Comparison of ENCODE assay signal across 21 mouse cellular contexts in genomic region chr5:49988015-49988798, GRCm38 (mm10).
A peak's percentile ranks its signal among the peaks of the same experiment; 100 is the strongest.
DNase-seq lines count a peak whose midpoint lies in the region; ATAC-seq and TF ChIP-seq lines count a peak whose summit lies in the region.
"Had no signal": no experiment of that assay in that cellular context is flagged by ENCODE, and none has a peak within 500 bp of the region (broad histone marks: within the 10 kb centered on the region; RNA-seq: fewer than 3 reads in every experiment).

No protein-coding gene starts in this region.

- no peak for DNase-seq in frontal cortex, postnatal 10 days (ENCODE audit: low spot score in 2 of 2)
- DNase-seq in left cerebral cortex, adult 2 months (ENCODE audit: extremely low spot score in 1 of 2, low spot score in 2 of 2) = peak in 1 of 2 experiments; percentile 24
- DNase-seq in left cerebral cortex, postnatal 4 days = no peak
- peak; percentile 19 for DNase-seq in right cerebral cortex, postnatal 14 days
- DNase-seq in adrenal gland, postnatal 25 days = no peak
- no peak for DNase-seq in kidney, postnatal 25 days
- DNase-seq: adrenal gland, postnatal 36 days; cerebellum, postnatal 14 days; gastrocnemius, postnatal 10 days; heart, postnatal 10 days; kidney, adult 8-10 months; lung, postnatal 14 days; spleen, adult 18-20 months; thymus, postnatal 25 days had no signal

- H3K4me3 ChIP-seq in left cerebral cortex, adult 2 months = peak overlapping the region; percentile 20
- H3K4me3 ChIP-seq in forebrain, embryonic 13.5 days = no peak overlapping the region
- H3K4me3 ChIP-seq: limb, embryonic 12.5 days; stomach, embryonic 15.5 days had no signal

- ATAC-seq in frontal cortex, adult (ENCODE audit: low TSS enrichment) = peak; percentile 89
- ATAC-seq in forebrain, embryonic 13.5 days = peak; percentile 77
- ATAC-seq: activated CD4-positive, CD25-positive, alpha-beta regulatory T cell, adult 4 months; hindbrain, postnatal 0 days had no signal

- 50% methylated on average over 10 of the region's 10 CpGs for WGBS in forebrain, embryonic 13.5 days

- H3K9ac ChIP-seq in forebrain, embryonic 13.5 days = no peak overlapping the region
- H3K9ac ChIP-seq: limb, embryonic 12.5 days; liver, embryonic 14.5 days; stomach, embryonic 15.5 days had no signal

- intact Hi-C loops in left cerebral cortex, adult 2 months (cut with DNase I) = loop anchor here (1.0 kb wide), 1 partner anchor 8 kb away; no protein-coding TSS in a partner anchor
- intact Hi-C loops in left cerebral cortex, postnatal 4 days (cut with DNase I) = no loop called here

- peaks cover 26% of the 10 kb centered on the region for H3K36me3 ChIP-seq in forebrain, embryonic 13.5 days (ENCODE audit: poor library complexity, severe bottlenecking)

- no peaks in the 10 kb centered on the region for H3K27me3 ChIP-seq in forebrain, embryonic 13.5 days
- H3K27me3 ChIP-seq: limb, embryonic 12.5 days; stomach, embryonic 15.5 days had no signal

- no peaks in the 10 kb centered on the region for H3K9me3 ChIP-seq in forebrain, embryonic 13.5 days (replicated peaks)
- H3K9me3 ChIP-seq: limb, embryonic 12.5 days; stomach, embryonic 15.5 days had no signal

- peak overlapping the region; percentile 24; the same call in 1 of the 2 replicates for H3K4me2 ChIP-seq in forebrain, embryonic 13.5 days
- H3K4me2 ChIP-seq: limb, embryonic 12.5 days; stomach, embryonic 15.5 days had no signal

- peaks cover 25% of the 10 kb centered on the region for H3K4me1 ChIP-seq in forebrain, embryonic 13.5 days
- H3K4me1 ChIP-seq: limb, embryonic 12.5 days had no signal

- peak overlapping the region; percentile 50; the same call in 1 of the 2 replicates for H3K27ac ChIP-seq in left cerebral cortex, adult 2 months
- peak overlapping the region; percentile 48 for H3K27ac ChIP-seq in forebrain, embryonic 13.5 days
- H3K27ac ChIP-seq: hindbrain, postnatal 0 days; limb, embryonic 12.5 days; liver, embryonic 14.5 days; stomach, embryonic 15.5 days had no signal

- no peak for TF ChIP-seq CTCF in left cerebral cortex, adult 2 months (IDR thresholded peaks at IDR 0.05)
